Mouse (Mus musculus): ENCODE measurements around the gene Ndufv3.

- TF ChIP-seq CTCF (IDR thresholded peaks at IDR 0.05; ENCODE audit: insufficient read depth, low read length) (no peak), POLR2A (IDR thresholded peaks at IDR 0.05; ENCODE audit: borderline replicate concordance, extremely low read depth, low read depth, low read length) (no peak)
Measured at GRCm38 (mm10) chr17:31494989-31495388, 24.9 kb upstream of the Ndufv3 start.
